Mouse (Mus musculus): ENCODE results near the gene Ecm1.
"Not testable (repeated sequence)": the region's sequence is repeated elsewhere in the genome, so short reads cannot be mapped to it uniquely, and the experiment has no call there.

Gene Ecm1

DNA sequence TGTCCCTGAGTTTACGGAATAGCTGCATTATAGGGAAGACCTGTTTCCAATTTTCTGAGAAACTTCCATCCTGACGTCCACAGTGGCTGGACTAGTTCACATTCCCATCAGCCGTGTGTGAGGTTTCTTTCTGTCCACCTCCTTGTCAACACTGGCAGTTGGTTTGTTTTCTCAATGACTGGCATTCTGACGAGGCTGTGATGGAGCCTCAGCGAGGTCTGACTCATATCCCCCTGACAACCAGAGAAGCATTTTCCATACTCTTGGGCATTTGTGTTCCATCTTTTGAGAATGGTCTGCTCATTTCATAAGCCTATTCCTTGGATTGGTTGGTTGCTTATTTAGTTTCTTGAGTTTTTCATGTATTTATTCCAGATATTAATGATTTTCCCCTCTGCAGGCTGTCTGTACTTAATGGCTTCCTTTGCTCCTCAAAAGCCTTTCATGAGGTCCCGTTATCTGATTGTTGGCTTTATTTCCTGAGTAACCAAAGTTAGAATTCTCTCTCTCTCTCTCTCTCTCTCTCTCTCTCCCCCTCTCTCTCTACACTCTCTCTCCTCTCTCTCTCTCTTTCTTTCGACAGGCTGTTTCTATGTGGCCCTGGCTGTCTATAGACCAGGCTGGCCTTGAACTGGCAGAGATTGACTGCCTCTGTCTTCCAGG is 12.5 kb downstream of the Ecm1 start:
- in situ Hi-C loops (cut with MboI, MseI): loop anchor here (10.0 kb wide), 1 partner anchor 318 kb away; no protein-coding TSS in a partner anchor

GRCm38 (mm10) chr3:95725863-95726262 is 13.5 kb downstream of the Ecm1 start:
- in situ Hi-C loops (cut with MboI, MseI): loop anchor here (10.0 kb wide), 1 partner anchor 319 kb away; no protein-coding TSS in a partner anchor

GRCm38 (mm10) chr3:95722386-95722785 is 17.0 kb downstream of the Ecm1 start:
- in situ Hi-C loops (cut with MboI, MseI): loop anchor here (10.0 kb wide), 1 partner anchor 322 kb away; no protein-coding TSS in a partner anchor

DNA sequence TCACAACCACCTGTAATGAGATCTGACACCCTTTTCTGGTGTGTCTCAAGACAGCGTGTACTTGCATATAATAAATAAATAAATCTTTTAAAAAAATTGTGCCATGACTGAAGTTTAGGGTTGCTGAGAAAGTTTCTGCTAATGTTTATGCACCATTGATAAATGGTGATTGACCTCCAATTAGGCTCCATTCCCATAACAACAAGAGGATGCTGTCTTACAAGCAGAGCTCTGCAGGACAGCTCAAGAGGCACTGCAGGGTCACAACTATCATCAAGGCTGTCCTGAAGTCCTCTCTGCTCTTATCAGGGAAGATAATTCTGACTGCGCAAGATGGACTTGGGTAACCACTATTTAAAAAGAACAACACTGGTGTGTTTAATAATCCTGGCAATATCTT is 21.2 kb downstream of the Ecm1 start:
- in situ Hi-C loops (cut with MboI, MseI): no loop called here

GRCm38 (mm10) chr3:95716075-95716474 is 23.3 kb downstream of the Ecm1 start:
- in situ Hi-C loops (cut with MboI, MseI): no loop called here

GRCm38 (mm10) chr3:95709967-95710366 is 29.4 kb downstream of the Ecm1 start:
- in situ Hi-C loops (cut with MboI, MseI): no loop called here

GRCm38 (mm10) chr3:95709044-95709443 is 30.3 kb downstream of the Ecm1 start:
- in situ Hi-C loops (cut with MboI, MseI): no loop called here

DNA sequence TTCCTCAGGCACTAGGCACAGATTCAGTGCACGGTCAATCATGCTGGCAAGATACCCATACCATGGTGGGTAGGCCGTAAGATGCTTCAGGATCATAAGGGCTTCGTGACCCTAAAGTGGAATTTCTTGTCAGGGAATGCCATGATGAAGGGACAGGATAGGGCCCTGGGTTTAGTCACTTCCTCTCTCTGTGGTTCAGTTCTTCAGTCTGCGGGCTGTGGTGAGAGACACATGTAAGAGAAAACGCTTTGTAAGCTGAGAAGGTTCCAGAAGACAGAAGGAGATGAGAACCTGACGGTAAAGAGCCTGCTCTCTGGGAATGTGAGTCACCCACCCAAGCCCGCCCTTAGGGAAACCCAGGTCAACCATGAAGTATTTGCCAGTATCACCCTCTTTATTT is 31.9 kb downstream of the Ecm1 start:
- in situ Hi-C loops (cut with MboI, MseI): no loop called here

DNA sequence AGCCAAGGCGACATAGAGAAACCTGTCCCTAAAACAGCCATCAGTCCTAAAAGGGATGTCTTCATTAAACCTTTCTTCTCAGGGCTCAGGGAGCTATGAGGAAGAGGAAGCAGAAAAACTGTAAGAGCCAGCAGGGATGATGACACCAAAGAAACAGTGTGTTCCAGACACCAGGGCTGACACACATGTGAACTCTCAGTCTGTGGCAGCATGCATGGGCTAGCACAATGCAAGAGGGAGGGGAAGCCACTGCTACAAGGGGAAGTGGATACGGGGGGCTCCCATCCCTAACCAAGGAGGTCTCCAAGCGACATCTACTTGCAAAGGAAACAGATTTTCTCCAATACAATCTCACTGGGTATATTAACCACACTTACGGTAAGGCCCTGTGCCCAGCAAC is 33.1 kb downstream of the Ecm1 start:
- in situ Hi-C loops (cut with MboI, MseI): no loop called here

DNA sequence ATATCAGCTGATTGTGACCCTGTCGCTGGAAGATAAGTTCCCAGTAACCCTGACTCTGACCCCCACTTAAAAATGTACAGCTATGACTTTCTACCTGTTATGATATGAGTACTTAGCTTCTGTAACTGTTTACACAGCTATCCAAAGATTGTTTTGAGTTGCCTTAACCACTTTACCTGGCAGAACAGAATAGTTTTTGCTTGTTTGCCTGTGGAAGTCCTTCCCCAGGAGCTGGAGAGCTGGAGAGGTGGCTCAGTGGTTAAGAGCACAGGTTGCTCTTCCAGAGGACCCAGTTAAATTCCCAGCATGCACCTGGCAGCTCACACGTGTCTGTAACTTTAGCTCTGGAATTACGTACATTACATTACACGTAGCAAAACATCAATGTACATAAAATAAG is 34.8 kb downstream of the Ecm1 start:
- in situ Hi-C loops (cut with MboI, MseI): no loop called here

DNA sequence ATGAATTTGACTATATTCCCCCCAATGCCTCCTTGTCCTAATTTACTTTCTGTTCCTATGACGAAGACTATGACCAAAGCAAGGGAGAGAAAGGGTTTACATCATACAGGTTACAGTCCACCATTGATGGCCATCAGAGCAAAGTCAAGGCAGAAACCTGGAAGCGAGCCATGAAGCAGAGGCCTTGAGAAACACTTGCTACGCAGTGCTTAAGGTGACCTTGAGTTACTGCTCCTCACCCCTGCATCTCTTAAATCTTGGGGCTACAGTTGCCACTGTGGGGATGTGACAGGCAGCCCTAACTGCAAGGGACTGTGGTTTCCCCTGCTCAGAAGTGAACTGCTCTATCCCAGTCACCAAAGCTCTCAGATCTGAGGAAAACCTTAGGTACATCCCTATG is 36.1 kb downstream of the Ecm1 start:
- in situ Hi-C loops (cut with MboI, MseI): no loop called here

- in situ Hi-C loops (cut with MboI, MseI): no loop called here
Observed at GRCm38 (mm10) chr3:95701877-95702540, 37.4 kb downstream of the Ecm1 start.

DNA sequence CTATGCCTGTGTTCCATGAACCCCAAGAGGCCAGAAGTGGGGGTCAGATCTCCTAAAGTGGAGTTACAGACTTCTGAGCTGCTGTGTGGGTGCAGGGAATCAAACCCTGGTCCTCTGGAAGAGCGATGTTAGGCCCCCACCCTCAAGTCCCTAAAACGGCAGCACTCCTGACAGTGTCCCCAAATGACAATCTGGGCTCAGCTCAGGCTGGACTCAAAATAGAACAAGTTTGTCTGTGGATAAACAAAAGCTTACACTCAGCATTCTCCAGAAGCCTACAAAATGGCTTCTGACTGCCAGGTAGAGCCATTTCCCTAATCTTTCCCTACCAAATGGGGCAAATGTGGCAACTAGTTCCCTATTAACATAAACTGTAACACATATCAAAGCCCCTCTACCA is 38.3 kb downstream of the Ecm1 start:
- in situ Hi-C loops (cut with MboI, MseI): no loop called here

GRCm38 (mm10) chr3:95700233-95700681 is 39.1 kb downstream of the Ecm1 start:
- in situ Hi-C loops (cut with MboI, MseI): no loop called here

DNA sequence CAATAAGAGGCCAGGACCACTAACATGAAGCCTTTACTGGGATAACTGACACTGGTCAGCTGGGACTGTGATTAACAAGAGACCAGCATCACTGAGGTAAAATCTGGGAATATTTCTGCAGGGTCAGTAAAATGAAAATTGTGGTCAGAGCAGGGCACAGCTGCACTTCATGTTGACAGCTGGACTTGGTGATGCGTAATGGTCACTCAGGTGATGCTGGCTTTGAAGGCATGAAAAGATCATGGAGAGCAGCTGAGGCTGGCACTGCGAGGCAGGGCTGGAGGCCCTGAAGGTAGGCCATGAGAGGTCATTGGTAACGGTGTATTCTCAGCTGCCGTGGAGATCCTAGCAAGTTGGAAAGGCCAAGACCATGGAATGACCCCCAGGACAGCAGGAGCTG is 41.1 kb downstream of the Ecm1 start:
- in situ Hi-C loops (cut with MboI, MseI): no loop called here

DNA sequence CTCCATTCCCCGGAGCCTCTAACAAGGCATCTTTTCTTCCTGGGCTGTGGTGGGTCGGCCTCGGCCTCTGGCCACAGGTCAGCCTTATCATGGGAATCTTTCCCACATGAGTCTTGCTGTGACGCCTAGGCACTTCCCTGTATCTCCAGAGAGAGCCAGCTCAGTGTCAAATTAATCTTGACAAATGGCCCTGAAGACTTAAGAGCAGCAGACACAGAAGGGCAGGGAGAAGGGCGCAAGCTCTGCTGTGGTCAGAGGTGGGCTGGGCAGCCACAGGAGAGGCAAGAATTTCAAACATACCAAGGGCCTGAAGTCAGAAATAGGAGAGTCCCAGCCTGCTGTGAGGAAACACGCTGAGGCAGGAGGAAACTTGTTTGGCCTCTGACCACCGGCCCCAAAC is 43.0 kb downstream of the Ecm1 start:
- in situ Hi-C loops (cut with MboI, MseI): no loop called here

- in situ Hi-C loops (cut with MboI, MseI): no loop called here
Observed at GRCm38 (mm10) chr3:95695796-95696195, 43.6 kb downstream of the Ecm1 start.

DNA sequence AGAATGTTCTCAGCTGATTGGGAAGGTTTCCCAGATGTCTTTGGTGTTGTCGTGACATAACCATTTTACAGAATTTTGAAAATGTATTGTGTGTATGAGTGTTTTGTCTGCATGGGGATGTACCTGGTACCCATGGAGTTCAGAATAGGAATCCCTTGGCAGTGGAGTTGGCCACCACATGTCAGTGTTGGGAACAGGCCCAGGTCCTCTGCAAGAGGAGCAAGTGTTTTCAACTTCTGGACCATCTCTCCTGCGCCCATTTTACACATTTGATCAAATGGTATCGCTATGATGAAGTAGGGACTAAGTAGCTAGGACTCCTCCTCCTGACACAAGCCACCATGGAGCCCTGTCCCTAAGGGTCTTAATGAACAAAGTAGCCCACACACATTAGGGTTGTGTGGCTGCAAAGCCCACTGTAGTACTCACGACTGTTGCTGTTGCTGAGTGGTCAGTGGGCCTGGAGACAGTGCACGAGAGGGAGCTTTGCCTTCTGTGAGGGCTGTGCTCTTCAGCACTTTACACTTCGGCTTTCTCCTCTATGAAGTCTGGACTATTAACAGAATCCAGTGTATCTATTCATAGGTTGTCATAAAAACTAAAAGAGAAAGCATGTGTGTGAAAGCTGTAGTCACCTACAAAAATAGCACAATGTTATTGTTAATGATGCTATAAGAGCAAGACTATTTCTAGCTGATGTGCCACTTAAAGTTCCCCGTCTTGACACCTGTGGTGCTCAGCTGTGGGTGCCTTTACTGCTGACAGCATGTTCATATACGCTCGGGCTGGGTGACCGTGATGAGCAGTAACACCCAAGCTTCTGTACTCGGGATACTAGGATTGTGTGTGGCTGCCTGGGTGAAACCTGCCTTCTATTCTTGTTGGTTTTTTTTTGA is 44.3 kb downstream of the Ecm1 start:
- in situ Hi-C loops (cut with MboI, MseI): no loop called here

DNA sequence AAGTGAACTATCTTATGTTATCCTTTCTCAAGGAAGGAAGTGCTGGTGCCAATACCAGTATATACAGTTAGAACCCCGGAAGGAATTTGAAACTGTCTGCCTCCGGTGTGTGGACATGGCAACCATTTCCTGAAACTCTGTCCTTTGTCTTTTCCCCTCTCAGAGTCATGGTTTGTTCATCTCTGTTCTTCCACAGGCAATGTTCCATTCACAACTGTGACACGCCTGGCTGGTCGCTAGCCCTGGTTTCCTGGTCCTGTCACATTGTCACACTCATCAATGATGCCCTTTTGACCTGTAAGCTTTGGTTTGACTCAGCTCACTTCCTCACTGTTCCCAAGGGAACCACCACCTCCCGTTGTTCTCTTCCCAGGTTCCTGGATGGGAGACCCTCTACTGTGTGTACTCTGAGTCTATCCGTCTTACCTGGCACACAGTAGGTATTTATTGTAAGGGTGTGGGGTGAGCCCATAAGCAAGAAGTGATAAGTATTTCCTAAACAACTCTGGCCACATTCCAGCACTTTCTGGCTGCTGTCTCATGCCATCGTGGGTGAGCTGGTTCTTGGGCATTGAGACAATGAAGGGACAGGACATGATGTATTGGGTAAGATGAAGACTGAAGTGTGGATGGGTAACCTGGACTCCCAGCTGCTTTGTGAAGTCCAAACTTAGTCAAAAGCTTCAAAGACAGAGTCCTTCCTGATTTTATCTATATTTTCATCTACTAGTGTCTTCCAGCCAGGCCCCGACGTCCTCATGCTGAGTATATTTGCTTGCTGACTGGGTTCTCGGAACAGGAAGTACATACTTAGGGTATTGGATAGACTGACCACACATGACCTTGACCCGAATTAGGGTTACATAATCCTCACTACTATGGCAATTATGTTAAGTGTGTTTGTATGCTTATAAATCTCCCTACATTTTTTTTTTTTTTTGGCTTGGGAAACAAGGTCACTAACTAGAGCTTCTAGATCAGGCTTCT is 45.3 kb downstream of the Ecm1 start:
- in situ Hi-C loops (cut with MboI, MseI): no loop called here

- in situ Hi-C loops (cut with MboI, MseI): no loop called here
Observed at GRCm38 (mm10) chr3:95692677-95693076, 46.7 kb downstream of the Ecm1 start.

GRCm38 (mm10) chr3:95690552-95690951 is 48.8 kb downstream of the Ecm1 start:
- in situ Hi-C loops (cut with MboI, MseI): not testable (repeated sequence)
